Mouse (Mus musculus): ENCODE measurements around the gene Mllt10.

- TF ChIP-seq CTCF (IDR thresholded peaks at IDR 0.05; ENCODE audit: borderline replicate concordance, control insufficient read depth, extremely low read depth, insufficient read depth, low read length, poor library complexity) (no peak), POLR2A (IDR thresholded peaks at IDR 0.05; ENCODE audit: control insufficient read depth, extremely low read depth, insufficient read depth, low read length, poor library complexity) (no peak)
Observed at GRCm38 (mm10) chr2:18059891-18060290, 4.9 kb downstream of the Mllt10 start.
